Mouse (Mus musculus) cerebellum, adult 2 months (tissue): ENCODE data around the gene Garem2. TPM values are rescaled to one million over a fixed set of nuclear protein-coding genes. Genes with fewer than 3 reads are reported as not detected.

ENCODE experiments used
- DNase-seq, 2 experiments: peaks; one replicate each; pipeline ENCODE4 v3.0.0; 2021
- H3K27ac ChIP-seq: fragments of 200-500 bp; 2 replicates; pipeline ENCODE4 v1.5.1; 2012; ENCODE audit warnings: low read length, control low read depth, inconsistent platforms; ENCODE audit not compliant: insufficient read depth
- H3K27me3 ChIP-seq: fragments of 200-500 bp; 2 replicates; pipeline ENCODE4 v1.6.1; 2012; ENCODE audit warnings: inconsistent platforms, mild to moderate bottlenecking, low read length, moderate library complexity; ENCODE audit not compliant: control insufficient read depth, insufficient read depth
- H3K4me1 ChIP-seq: fragments of 200-500 bp; 2 replicates; pipeline ENCODE4 v1.6.1; 2011; ENCODE audit warnings: low read length; ENCODE audit not compliant: control insufficient read depth, insufficient read depth
- H3K4me3 ChIP-seq: fragments of 200-500 bp; replicated peaks from 2 replicates; pipeline ENCODE3; 2011; ENCODE audit warnings: mild to moderate bottlenecking, low read depth, low read length, control low read depth; ENCODE audit not compliant: insufficient read depth
- CTCF ChIP-seq: fragments of 200-500 bp; IDR thresholded peaks from 2 replicates; pipeline ENCODE4 v1.5.1; 2011; ENCODE audit warnings: low read depth, mild to moderate bottlenecking, control low read depth, low read length, moderate library complexity, borderline replicate concordance; ENCODE audit not compliant: insufficient read depth
- POLR2A ChIP-seq: fragments of 200-500 bp; IDR thresholded peaks from 2 replicates; pipeline ENCODE4 v1.6.1; 2011; ENCODE audit warnings: low read length, control low read depth, borderline replicate concordance; ENCODE audit not compliant: insufficient read depth
- WGBS: fragments of 180-500 bp; shearing (Covaris S2); methylation state at CpG from one replicate; pipeline ENCODE4 v1.1.7; 2018; 5-methylcytosine and 5-hydroxymethylcytosine counted together
- polyA plus RNA-seq: library from polyadenylated mRNA; depleted of rRNA; stranded (reverse); fragments of >200 nt; gene quantifications from 2 replicates; pipeline ENCODE4 v1.2.3, GENCODE M21; 2012

The Garem2 gene
- polyA plus RNA-seq, 1 experiment = 25.6 TPM

DNA sequence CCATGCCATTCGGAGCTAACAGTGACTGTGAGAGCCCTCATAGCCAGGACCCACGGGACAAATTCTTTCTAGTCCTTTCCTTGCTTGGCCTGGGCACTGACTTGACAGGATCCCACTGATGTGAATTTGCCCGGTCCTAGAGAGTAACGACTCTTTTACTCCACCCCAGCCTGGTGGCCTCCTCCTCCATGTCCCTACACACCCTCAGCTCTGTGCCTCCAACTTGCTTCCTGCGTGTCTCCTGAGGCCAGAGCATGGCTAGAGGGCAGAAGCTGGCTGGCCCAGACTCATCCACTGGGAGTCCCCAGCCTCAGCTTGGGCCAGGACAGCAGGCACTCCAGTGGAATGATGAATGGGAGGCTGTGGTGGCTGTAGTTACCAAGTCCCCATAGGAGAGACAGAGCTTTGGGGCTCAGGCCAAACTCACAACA is 2.7 kb downstream of the Garem2 start:
- peaks cover 7% of the 10 kb centered on the region; the same call in 1 of the 2 replicates for H3K27me3 ChIP-seq
- H3K4me1 ChIP-seq = no peaks in the 10 kb centered on the region
- WGBS = 32% methylated on average over 5 of the region's 5 CpGs
- peak in 1 of 2 experiments; percentile 29 for DNase-seq
- H3K27ac ChIP-seq = no peak overlapping the region
- H3K4me3 ChIP-seq = no peak overlapping the region
- TF ChIP-seq POLR2A = no peak
- TF ChIP-seq CTCF = no peak

DNA sequence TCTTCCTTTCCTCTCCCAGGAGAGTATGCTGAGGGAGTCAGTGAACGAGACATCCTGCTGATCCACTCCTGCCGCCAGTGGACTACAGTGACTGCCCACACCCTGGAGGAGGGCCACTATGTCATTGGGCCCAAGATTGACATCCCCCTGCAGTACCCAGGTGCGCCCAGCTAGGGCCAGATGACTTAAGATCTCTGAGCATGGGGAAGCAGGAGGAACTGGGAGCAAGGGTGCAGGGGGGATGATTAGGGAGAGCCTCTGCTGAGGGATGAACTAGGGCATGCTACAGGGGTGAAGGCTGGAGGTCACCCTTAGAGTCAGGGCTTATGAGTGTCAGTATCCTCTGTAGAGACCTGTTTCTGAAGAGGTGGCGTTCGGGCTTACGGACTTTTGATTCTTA is 3.3 kb downstream of the Garem2 start:
- 85% methylated on average over 6 of the region's 6 CpGs for WGBS
- Histone ChIP-seq H3K4me3 (no peak overlapping the region), H3K27me3 (peaks cover 7% of the 10 kb centered on the region; the same call in 1 of the 2 replicates), H3K4me1 (no peaks in the 10 kb centered on the region), H3K27ac (peak overlapping the region; percentile 42; the same call in 1 of the 2 replicates)
- no peak for TF ChIP-seq CTCF
- TF ChIP-seq POLR2A = no peak
- DNase-seq = no peak

DNA sequence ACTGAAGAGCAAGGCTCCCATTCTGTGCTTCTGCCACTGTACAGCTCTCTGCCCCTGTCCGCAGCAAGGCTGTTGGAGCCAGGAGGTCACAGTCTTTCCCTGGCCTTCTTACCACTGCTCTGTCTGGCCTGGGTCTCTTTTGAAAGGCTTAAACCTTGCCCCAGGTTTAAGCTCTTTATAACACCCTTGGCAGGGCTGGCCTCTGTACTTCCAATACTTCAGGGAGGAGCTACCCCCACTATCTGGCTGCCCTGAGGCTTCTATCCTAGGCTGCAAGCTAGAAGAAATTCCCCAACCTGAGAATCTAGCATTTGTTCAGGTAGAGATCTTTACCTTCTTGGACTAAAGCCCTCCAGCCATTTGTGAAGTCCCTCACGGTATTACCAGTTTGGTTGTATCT is 4.9 kb downstream of the Garem2 start:
- Histone ChIP-seq H3K27ac (no peak overlapping the region), H3K4me3 (no peak overlapping the region), H3K27me3 (peaks cover 5% of the 10 kb centered on the region; the same call in 1 of the 2 replicates), H3K4me1 (no peaks in the 10 kb centered on the region)
- 69% methylated on average over 2 of the region's 2 CpGs for WGBS
- TF ChIP-seq CTCF (no peak), POLR2A (no peak)
- no peak for DNase-seq

GRCm38 (mm10) chr5:30110371-30111060 is 5.6 kb downstream of the Garem2 start:
- no peak for DNase-seq
- Histone ChIP-seq H3K27me3 (peaks cover under 1% of the 10 kb centered on the region; the same call in 1 of the 2 replicates), H3K4me1 (no peaks in the 10 kb centered on the region), H3K4me3 (no peak overlapping the region), H3K27ac (no peak overlapping the region)
- 34% methylated on average over 22 of the region's 22 CpGs for WGBS
- TF ChIP-seq CTCF = no peak
- no peak for TF ChIP-seq POLR2A

DNA sequence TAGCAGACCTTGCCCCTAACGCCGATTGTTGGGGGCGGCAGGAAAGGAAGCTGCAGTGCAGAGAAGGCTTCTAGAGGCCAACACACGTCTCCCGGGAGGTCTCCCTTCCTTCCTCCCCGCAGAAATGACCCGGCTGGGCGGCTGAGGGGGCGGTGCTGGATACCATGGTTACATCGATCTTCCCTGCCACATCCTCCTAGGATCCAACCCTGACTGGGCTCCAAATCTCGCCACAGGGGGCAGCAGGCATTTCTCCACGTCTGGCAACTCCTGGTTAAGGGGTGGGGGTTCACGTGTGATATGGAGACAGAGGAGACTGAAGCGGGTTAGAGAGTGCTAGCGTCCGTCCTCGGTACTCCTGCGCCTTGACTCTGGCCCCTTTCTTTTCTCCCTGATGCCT is 6.2 kb downstream of the Garem2 start:
- Histone ChIP-seq H3K27ac (no peak overlapping the region), H3K4me3 (no peak overlapping the region), H3K27me3 (no peaks in the 10 kb centered on the region), H3K4me1 (no peaks in the 10 kb centered on the region)
- DNase-seq = peak in 1 of 2 experiments; percentile 27
- TF ChIP-seq POLR2A = no peak
- WGBS = 13% methylated on average over 18 of the region's 18 CpGs

- Histone ChIP-seq H3K4me1 (no peaks in the 10 kb centered on the region), H3K27me3 (no peaks in the 10 kb centered on the region), H3K4me3 (no peak overlapping the region), H3K27ac (no peak overlapping the region)
- no peak for DNase-seq
- no peak for TF ChIP-seq POLR2A
- TF ChIP-seq CTCF = no peak
- 73% methylated on average over 3 of the region's 3 CpGs for WGBS
Observed at GRCm38 (mm10) chr5:30111771-30112170, 6.8 kb downstream of the Garem2 start.

DNA sequence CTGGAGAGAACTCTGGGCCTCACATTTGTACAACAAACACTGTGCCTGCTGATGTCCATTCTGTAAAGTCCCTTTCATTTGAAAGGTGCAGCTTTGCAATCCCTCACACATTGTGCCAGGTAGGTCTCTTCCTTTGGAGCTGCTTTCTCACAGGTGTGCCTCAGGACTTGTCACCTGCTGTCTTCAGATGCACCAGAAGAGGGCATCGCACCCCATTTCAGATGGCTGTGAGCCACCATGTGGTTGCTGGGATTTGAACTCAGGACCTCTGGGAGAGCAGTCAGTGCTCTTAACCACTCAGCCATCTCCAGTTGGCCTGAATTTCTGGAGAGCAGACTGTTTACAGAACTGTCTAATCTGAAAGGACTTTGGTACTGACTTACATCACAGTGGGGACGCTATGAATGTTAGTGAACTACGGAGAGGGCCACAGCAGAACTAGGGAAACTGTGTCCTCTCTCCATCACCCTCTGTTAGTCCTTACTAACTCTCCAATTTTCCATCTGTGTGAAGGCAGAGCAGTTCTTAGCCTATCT is 7.6 kb downstream of the Garem2 start:
- Histone ChIP-seq H3K27me3 (no peaks in the 10 kb centered on the region), H3K27ac (no peak overlapping the region), H3K4me1 (no peaks in the 10 kb centered on the region), H3K4me3 (no peak overlapping the region)
- no peak for DNase-seq
- TF ChIP-seq CTCF = peak; percentile 15; the same call in 1 of the 2 replicates
- TF ChIP-seq POLR2A = no peak
- 87% methylated on average over 3 of the region's 3 CpGs for WGBS
